Mouse (Mus musculus) Patski (cell line): Measurements from ENCODE around the gene Chad. TPM values are rescaled to one million over a fixed set of nuclear protein-coding genes. Genes with fewer than 3 reads are reported as not detected.

ENCODE experiments used
- ATAC-seq: fragments of 100-300 bp; one replicate; pipeline ENCODE4 v1.8.0; 2021
- CTCF ChIA-PET: fragments of 350-600 bp; sonication (Branson Sonifier 250); formaldehyde crosslinking; loops from one replicate; lab custom pipeline; 2022; ENCODE audit warnings: inconsistent platforms; lab: Charles Lee
- POLR2A ChIA-PET: fragments of 350-600 bp; sonication (Branson Sonifier 250); formaldehyde crosslinking; loops from one replicate; lab custom pipeline; 2022; ENCODE audit warnings: antibody characterized with exemption, inconsistent platforms; lab: Charles Lee
- DNase-seq: peaks from one replicate; pipeline ENCODE4 v3.0.0-alpha.2; 2011; ENCODE audit warnings: low read depth, low spot score
- H3K27me3 ChIP-seq: fragments of 371-371 bp; one replicate; pipeline ENCODE4 v1.5.1; 2021
- CTCF ChIP-seq: fragments of 100-300 bp; IDR thresholded peaks from one replicate; pipeline ENCODE4 v1.5.1; 2021
- in situ Hi-C: fragments of 300-500 bp; cut with MboI; formaldehyde crosslinking; loops from 3 replicates; pipeline ENCODE4 v1.11.1; 2018; ENCODE audit warnings: low pct_unique_long_range_greater_than_20kb, mixed read lengths
- polyA plus RNA-seq: library from polyadenylated mRNA; unstranded; gene quantifications from one replicate; pipeline ENCODE4 v1.2.3, GENCODE M21; 2021

Gene Chad
- 0.04 TPM for polyA plus RNA-seq

DNA sequence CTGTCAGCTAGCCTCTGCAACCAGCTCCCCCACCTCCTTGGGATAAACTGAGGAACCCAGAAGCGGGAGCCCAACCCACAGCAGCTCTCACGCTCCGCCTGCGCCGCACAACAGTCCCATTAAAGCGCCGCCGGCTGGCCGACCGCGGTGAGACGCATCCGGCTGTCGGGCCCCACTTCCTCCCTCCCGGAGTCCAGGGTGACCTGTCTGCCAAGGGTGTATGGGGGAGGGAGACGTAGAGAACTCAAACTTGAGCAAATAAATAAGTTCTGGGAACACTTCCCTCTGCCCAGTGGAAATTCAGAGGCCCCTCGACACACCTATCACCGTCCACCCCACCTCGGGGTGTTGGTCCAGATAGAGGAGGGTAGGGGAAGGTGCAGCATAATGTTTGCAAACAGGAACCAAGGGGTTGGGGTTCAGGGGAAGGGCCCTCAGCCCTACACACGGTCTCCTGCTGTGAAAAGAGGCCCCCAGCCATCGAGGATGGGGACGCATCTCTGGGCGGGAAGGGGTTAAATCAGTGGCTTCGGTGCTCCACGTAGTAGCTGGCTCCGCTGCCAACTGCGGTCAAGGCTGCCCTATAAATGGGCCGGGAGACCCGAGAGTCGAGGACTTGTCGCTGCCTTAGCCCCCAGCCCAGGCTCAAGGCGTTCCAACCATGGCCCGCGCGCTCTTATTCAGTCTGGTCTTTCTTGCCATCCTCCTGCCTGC is at the start of gene Chad:
Chad (plus strand) TSS at position 611 of the 714 bp plus-strand sequence.
- CTCF ChIA-PET = interaction anchor here (1.3 kb wide), 1 partner anchor 9 kb away, joined by 5 read pairs; no protein-coding TSS in a partner anchor
- POLR2A ChIA-PET = no interaction called here
- ATAC-seq = no peak
- H3K27me3 ChIP-seq = no peaks in the 10 kb centered on the region
- in situ Hi-C loops = no loop called here
- DNase-seq = no peak
- TF ChIP-seq CTCF = no peak

DNA sequence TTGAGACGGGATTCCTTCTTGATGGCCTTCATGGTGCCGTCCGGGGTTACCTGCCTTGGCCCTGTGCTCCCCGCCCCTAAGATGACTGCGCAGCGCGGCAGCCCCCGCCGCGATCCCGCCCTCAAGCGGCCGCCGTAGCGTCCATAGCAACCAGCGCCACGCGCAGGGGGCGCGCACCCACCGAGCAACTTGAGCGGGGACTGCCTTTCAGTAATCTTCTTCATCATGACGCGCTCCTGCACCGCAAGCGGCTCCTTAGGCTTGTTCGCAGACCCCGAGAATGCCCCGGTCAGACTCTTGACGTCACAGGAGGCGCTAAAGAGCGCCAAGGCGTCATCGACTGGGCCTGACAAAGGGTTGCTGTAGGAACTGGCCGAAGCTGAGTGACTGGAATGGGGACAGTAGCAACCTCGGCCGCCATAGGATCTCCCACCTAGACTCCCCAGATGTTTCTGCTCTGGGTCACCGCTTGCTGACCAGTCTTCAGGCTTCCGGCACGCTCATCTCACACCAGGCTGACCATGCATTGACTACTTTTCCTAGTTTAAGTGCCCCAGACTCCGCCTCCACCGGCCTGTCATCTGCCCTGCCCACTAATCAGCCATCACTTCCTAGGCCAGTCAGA is 43.5 kb upstream of the Chad start, which contains the start of gene Mycbpap:
Mycbpap (minus strand) TSS at position 524 of the 625 bp plus-strand sequence.
- in situ Hi-C loops = no loop called here
- ChIA-PET CTCF (no interaction called here), POLR2A (no interaction called here)
- TF ChIP-seq CTCF = no peak
- H3K27me3 ChIP-seq = no peaks in the 10 kb centered on the region
- no peak for ATAC-seq
- no peak for DNase-seq

DNA sequence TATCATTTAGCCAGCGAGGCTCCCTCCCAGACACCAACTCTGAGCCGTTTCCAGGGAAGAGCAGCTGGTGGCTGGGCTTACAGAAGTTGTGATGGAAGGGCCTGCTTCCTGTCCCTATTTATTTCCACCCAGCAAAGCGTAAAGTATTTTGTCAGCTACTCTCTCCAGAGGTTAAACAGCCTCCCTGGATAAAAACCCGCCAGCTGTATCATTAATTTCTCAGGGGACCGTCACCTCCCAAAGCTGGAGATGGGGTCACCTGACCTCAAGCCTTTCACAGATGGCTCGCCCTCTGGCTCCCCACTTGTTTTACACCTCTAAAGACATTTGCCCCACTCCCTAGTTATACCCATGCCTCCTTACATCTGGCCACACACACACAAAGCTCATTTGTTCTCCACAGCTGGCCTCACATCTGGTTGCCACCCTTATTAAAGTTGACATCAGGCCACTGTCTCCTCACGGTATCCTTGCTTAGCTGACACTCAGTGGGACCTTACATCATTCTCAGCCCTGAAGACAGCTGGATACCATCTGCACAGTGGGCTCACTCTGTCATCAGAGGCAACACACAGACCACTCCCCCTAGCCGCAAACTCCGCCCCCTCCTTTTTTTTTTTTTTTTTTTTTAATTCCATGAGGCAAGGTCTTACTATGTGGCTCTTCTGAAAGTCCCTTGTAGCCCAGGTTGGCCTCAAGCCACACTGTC is 38.5 kb upstream of the Chad start:
- ChIA-PET POLR2A (no interaction called here), CTCF (interaction anchor here (0.9 to 1.1 kb wide), 2 partner anchors 13 to 26 kb away, joined by 3 read pairs; partner anchors contain the start of gene Epn3)
- ATAC-seq (no peak), DNase-seq (no peak)
- H3K27me3 ChIP-seq = no peaks in the 10 kb centered on the region
- in situ Hi-C loops = no loop called here
- no peak for TF ChIP-seq CTCF

DNA sequence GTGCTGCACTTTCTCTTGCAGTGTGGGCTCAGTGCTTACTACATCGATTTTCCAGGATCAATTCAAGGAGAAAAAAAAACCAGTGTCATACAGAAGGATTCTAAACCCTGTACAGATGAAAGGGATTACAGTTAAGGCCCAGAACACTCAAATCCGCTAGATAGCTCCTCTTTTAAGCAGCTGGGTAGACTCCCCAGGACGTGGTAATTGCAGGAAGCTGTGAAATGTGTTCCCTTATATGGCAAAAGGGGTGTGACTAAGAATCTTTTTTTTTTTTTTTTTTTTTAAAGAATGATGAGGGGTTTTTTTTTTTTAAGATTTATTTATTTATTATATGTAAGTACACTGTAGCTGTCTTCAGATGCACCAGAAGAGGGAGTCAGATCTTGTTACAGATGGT is 36.0 kb upstream of the Chad start:
- DNase-seq (no peak), ATAC-seq (no peak)
- POLR2A ChIA-PET = no interaction called here
- H3K27me3 ChIP-seq = no peaks in the 10 kb centered on the region
- CTCF ChIA-PET = interaction anchor here (0.8 kb wide), 1 partner anchor 11 kb away, joined by 3 read pairs; no protein-coding TSS in a partner anchor
- in situ Hi-C loops = no loop called here
- no peak for TF ChIP-seq CTCF

DNA sequence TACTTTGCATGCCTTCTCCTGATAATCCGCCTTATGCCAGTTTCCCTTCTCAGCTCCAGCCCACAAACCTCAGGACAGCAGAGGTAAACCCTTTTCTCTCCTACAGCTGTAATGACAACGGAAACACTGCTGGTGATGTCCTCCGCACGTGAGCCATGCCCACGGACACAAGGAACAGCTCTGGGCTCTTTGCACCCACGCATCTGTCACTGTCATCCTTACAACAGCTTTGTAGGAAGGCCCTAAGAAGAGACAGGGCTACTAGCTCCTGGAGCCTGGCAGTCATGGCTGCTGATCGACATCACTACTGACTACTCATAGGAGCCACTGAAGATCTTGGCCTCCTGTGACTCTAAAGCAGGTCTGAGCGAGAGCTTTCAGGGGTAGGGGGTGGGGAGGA is 31.7 kb upstream of the Chad start:
- ChIA-PET CTCF (interaction anchor here (1.1 to 1.8 kb wide), 2 partner anchors 33 to 47 kb away, joined by 3 to 8 read pairs; partner anchors contain the start of genes Epn3 and Spata20), POLR2A (interaction anchor here (1.1 kb wide), 1 partner anchor 21 kb away, joined by 3 read pairs; no protein-coding TSS in a partner anchor)
- no peak for TF ChIP-seq CTCF
- DNase-seq (no peak), ATAC-seq (no peak)
- H3K27me3 ChIP-seq = no peaks in the 10 kb centered on the region
- in situ Hi-C loops = no loop called here

DNA sequence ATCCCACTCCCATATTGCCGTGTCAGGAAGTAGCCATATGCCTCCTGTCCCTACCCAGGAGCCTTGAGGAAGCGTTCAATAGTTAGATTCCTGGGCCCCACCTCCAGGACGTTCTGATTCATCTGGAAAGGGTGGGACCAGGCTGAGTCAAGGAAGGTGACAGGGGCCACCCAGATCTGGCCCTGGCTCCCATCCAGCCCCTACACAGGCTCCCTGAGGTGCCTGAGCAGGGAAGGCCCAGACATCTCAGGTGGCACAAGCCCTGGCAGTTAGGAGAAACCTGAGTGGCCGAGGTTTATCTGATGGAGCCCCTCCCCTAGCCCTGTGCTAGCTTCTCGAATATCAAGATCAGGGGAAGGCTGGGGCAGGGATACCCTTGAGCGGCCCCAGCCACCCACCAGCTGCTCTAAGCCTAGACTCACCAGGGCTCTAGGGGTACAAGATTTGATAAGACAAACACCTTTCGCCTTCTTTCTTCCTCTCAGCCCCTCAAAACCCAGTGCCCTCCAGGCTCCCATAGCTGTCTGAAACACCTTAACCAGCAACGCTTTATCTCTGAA is 26.0 kb upstream of the Chad start:
- DNase-seq = no peak
- no peaks in the 10 kb centered on the region for H3K27me3 ChIP-seq
- in situ Hi-C loops = loop anchor here (5.0 kb wide), 1 partner anchor 37 kb away; no protein-coding TSS in a partner anchor
- CTCF ChIA-PET = interaction anchor here (1.0 to 1.9 kb wide), 4 partner anchors 10 to 134 kb away, joined by 3 to 4 read pairs (median 4); partner anchors contain the start of genes Lrrc59, Rsad1 and Spata20
- POLR2A ChIA-PET = no interaction called here
- ATAC-seq = no peak
- no peak for TF ChIP-seq CTCF

DNA sequence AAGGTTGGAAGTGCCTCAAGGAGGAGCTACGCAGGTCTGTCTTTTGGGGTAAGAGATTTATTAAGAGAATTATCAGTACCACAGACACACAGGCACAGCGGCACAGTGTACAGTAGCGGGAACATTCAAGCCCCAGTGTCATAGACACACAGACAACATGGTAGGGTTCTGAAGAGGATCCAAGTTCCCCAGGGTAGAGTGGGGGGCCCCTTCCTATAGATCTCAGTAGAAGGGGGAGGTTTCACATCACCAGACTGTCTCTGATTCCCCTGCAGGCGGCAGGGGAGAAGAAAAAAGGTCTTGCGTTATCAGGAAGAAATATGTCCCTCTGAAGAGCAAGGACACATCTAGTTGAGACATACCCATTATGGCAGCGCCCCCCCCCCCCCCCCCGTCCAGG is 25.1 kb upstream of the Chad start:
- ATAC-seq (no peak), DNase-seq (no peak)
- no peak for TF ChIP-seq CTCF
- ChIA-PET CTCF (interaction anchor here (1.0 to 1.9 kb wide), 3 partner anchors 9 to 90 kb away, joined by 3 to 4 read pairs (median 4); partner anchors contain the start of genes Lrrc59, Rsad1 and Spata20), POLR2A (interaction anchor here (0.6 kb wide), 1 partner anchor 241 kb away, joined by 3 read pairs; no protein-coding TSS in a partner anchor)
- in situ Hi-C loops = loop anchor here (5.0 kb wide), 3 partner anchors 37 to 202 kb away; no protein-coding TSS in a partner anchor
- no peaks in the 10 kb centered on the region for H3K27me3 ChIP-seq

DNA sequence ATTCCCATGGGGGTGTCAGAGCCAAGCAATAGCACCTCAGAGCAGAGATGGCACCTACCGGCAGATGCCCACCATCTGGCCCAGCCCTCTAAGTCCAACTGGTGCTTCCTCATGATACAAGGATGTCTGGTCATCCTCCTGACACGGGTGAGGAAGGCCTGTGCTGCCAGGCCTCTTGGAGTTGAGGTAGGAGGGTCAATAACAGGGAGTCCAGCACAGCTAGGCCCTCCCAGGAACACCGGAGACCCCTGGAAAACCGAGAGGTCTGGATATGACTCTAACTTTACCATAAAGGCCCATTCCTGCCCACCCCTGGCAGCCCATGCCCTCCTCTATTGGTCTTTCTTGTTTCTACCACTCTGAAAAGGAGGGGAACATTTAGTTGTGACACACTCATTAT is 22.4 kb upstream of the Chad start:
- CTCF ChIA-PET = interaction anchor here (1.0 to 2.3 kb wide), 3 partner anchors 53 to 70 kb away, joined by 3 to 9 read pairs (median 3); partner anchors contain the start of gene Spata20
- H3K27me3 ChIP-seq = no peaks in the 10 kb centered on the region
- POLR2A ChIA-PET = interaction anchor here (1.0 to 1.1 kb wide), 2 partner anchors 15 to 42 kb away, joined by 5 read pairs; partner anchors contain the start of gene Epn3
- in situ Hi-C loops = loop anchor here (5.0 kb wide), 2 partner anchors 135 to 205 kb away; no protein-coding TSS in a partner anchor
- DNase-seq (no peak), ATAC-seq (no peak)
- no peak for TF ChIP-seq CTCF

DNA sequence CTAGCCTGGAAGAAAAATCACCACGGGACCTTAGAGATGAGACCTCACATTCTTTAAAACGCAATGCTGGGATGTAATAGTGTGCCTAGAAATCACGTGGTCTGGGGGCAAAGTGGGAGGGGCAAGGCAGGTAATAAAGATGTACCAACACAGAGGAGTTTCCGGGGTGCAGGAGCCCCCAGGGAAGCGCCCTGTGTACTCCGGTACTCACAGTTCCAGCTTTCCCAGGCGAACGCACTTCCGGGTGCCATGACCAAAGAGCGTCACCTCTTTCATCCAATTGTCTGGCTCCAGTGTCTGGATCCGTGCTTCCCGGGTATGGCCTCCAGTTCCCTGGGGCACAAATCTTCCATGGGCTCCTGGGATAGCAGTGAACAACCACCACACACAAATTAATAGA is 21.5 kb upstream of the Chad start:
- H3K27me3 ChIP-seq = no peaks in the 10 kb centered on the region
- ATAC-seq = no peak
- TF ChIP-seq CTCF = no peak
- ChIA-PET CTCF (interaction anchor here (1.0 to 2.3 kb wide), 3 partner anchors 54 to 71 kb away, joined by 3 to 9 read pairs (median 3); partner anchors contain the start of gene Spata20), POLR2A (interaction anchor here (1.0 to 1.1 kb wide), 2 partner anchors 15 to 43 kb away, joined by 5 read pairs; partner anchors contain the start of gene Epn3)
- no peak for DNase-seq
- in situ Hi-C loops = loop anchor here (5.0 kb wide), 2 partner anchors 136 to 206 kb away; no protein-coding TSS in a partner anchor
